Mouse (Mus musculus) CD4-positive naive resting alpha-beta T cell, adult 57 days (primary cell): ENCODE measurements around the gene Gm45062. TPM values are rescaled to one million over a fixed set of nuclear protein-coding genes. Genes with fewer than 3 reads are reported as not detected.

Source experiments
- total RNA-seq: library from RNA; stranded (reverse); gene quantifications from one replicate; pipeline ENCODE4 v1.2.4, GENCODE M21; 2023

The Gm45062 gene
- not detected for total RNA-seq

DNA sequence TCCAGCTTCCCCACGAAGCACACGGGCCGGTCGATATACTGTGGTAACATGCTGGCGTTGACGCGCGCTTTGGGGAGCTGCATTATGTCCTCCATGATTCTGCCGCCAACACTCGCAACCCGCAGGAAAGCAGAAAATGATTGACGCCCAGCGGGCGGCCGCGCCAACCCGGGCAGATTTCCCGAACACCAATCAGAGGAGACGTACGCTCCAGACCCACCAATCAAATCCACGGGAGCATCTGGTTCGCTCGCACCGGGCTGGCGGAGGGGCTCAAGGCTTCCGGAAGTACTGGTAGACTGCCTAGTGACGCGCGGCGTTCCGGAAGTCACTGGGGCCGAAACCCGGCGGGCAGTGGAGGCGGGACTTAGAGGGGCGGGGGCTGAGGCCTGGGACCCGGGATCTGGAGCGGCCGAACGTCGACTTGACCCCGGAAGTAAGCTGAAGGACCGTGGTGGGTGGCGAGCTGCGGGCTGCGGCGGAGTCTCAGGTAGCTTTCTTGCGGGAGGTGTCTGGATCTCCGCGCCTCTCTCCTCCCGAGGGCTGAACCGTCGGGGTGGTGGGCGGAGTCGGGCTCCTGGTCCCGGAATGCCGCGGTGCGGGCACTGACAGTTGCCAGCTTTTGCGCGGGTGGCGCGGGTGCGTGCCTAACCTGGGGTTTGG lies at the start of gene Gm45062, which contains the start of the genes Rpa3 and Umad1:
TSS of gene Gm45062 (plus strand) at position 447 of the 663 bp plus-strand sequence.
TSS of gene Rpa3 (minus strand) at position 170 of the 663 bp plus-strand sequence.
TSS of gene Umad1 (plus strand) at position 285 of the 663 bp plus-strand sequence.

DNA sequence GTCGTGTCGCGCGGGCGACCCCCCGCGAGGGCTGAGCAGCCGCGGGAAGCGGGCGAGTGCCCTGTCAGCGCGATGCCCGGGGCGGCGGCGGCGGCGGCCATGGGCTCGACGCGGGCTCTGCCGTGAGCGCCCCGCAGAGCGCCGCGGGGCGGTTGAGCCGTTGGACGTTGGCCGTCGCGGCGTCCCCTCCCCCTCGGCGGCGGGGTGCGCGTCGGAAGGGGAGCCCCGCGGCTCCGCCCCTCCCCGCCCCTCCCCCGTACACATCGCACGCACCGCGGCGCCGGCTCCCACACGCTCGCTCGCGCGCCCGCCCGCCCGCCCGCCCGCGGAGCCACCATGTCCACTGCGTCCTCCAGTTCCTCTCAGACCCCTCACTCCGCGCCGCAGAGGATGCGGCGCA lies 250.3 kb downstream of the Gm45062 start, which contains the start of gene Glcci1:
TSS of gene Glcci1 (plus strand) at position 50 of the 400 bp plus-strand sequence.

Other genes with a start within 250 kb of the Gm45062 start
- gene Col28a1, start 66.8 kb upstream of the Gm45062 start, total RNA-seq, result not detected
- 22.3 TPM for gene Mios, start 50.2 kb upstream of the Gm45062 start, total RNA-seq
- gene Rpa3, start 277 bp upstream of the Gm45062 start, total RNA-seq, result 13.5 TPM
- gene Umad1, start 162 bp upstream of the Gm45062 start, total RNA-seq, result 6.5 TPM